Mouse (Mus musculus) frontal cortex, adult (tissue): ENCODE measurements at regions not wholly inside any gene's neighbourhood (a gene's known extent, or its start where the extent isn't known, plus 50 kb on each side); places are given as distances from the start of the nearest gene placed in this dataset.

ENCODE experiments used
- ATAC-seq: cut with Nextera tagmentation; 2 replicates; pipeline ENCODE4 v1.9.2; 2017; ENCODE audit warnings: mild to moderate bottlenecking, moderate library complexity, mixed read lengths; ENCODE audit not compliant: low TSS enrichment

DNA sequence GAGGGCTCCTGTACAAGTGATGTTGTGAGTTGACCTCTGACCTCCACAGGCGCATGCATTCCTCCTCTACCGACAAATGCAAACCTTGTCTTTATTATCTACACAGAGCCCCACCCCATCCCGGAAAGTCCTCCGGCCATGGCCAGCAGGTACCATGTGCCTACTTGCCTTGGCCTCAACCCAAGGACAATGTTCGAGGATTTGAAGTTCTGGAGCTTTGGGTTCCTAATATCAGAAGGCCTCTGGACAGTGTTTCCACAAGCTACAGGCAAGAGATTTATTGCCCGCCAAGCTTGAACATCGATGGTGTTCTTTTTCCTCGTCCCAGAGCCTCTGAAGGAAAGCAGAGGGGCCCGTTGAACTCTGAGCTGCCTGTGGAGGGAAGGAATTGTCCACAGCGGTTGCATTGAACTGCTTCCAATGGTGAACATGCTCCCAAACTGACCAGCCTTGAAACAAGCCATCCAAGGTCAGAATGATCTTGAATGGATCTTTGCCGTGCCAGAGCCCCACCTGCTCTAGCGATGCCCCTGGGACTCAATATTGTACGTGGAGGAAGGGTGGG lies 335.9 kb upstream of the Zmiz1 start:
- no peak for ATAC-seq

DNA sequence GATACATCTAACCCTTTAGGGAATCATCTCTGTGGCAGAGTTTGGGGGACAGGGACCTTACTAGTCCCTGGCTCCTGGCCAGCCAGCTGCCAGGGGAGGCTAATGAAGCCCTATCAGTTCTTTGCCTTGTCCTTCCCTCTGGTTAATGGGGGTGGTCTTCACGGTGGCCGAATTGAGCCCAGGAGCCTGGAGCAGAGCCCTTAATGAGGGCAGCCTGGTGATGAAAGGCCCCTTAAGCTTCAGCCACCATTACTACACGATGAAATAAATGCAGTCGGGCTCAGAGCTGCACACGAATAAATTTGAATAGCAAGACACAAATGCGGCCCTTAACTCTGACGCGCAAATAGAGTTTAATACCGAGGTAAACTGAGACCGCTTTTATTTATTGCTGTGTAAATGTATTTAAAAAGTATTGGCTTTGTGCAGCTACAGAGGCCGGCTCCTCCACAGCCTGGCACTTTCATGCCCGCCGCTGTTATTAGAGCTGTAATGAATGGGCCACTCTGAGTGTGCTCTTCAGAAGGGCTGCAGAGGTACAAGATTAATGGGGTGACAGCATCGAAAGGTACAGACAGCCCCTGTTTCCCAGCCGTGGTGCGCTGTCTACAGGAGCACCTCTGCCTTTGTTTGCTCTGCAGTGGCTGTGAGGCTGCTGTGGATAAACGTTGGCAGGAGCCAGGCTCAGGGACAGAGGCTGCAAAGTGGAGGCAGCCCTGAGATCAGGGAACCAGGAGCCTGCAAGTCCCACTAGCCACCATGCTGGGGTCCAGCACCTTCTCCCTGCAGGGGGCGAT lies 335.2 kb upstream of the Zmiz1 start:
- ATAC-seq: no peak

DNA sequence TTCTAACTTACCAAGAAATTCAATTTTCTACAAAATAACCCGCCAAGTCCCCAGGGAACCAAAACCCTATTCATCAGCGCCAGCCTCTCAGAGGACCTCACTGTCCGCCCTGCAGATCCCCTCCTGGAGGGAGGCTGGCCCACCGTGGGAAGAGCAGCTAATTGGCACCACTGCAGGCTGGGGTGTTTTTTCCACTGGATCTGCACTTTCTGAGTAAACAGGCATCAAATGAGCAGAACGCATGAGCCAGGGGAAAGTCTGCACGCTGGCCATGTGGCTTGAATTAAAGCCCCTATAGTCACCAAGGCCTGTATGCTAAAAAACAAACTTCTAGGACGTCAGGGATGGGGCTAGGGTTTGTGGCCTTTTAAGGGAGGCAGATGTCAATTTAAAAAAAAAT lies 332.4 kb upstream of the Zmiz1 start:
- ATAC-seq: no peak

DNA sequence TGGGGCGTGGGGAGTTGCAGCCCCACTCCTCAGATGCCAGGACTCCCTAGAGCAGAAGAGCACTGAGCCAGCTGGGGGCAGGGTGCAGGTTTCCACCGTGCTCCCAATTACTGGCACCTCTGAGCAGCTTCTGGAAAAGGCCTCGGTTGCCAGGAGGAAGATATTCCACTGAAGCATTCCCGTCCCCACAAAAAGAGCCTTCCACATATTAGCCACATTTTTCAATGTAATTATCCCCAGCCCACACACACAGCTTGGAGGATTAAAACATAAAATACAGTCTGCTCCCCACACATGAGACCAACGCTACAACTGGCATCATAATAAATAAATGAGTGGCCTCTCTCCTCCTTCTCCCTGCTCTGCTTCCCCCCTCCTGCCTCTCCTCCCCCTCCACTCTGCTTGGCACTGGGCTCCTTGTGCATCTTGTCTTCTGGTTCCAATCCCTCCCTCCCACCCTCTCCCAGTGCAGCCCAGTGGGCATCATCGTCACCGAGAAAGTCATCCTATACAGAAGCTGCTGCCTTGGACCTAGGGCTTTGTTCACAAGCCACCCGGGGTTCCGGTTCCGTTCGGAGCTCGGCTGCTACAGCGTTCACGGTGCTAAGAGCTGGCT lies 331.3 kb upstream of the Zmiz1 start:
- peak; percentile 60 for ATAC-seq

DNA sequence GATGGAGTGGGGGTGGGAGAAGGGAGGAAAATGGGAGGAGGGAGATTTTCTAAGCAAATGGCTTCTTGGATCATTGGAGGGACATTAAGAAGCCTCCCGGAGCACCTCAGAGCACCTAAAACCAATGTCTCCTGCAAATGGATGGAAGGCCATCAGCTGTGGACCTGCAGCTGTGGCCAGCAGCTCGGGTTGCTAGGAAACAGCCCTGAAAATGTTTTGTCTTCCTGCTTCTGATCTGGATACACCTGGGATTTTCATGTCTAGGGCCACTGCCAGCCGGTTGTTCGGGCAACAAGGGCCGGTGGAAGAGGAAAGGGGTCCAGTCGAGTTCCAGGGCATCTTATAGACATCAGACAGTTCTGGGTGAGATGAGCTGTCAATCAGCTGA lies 330.8 kb upstream of the Zmiz1 start:
- peak; percentile 31 for ATAC-seq

DNA sequence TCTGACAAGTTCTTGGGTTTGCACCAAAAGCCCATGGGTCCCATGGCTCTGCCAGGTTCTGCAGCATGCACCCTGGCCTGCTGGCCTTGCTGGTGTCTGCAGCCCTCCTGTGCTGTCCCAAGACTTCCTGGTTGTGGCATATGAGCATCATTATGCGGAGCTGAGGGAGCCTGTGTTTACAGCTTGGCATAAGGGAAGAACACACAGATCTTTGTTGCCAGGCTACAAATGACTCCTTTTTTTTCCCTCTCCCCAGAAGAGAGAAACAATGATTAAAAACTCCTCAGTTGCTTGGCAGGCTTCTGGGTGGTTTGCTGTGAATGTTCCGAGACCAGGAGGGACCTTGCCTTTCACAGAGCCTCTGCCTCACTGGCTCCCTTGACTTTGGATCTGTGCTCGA lies 323.6 kb upstream of the Zmiz1 start:
- ATAC-seq: peak; percentile 51

DNA sequence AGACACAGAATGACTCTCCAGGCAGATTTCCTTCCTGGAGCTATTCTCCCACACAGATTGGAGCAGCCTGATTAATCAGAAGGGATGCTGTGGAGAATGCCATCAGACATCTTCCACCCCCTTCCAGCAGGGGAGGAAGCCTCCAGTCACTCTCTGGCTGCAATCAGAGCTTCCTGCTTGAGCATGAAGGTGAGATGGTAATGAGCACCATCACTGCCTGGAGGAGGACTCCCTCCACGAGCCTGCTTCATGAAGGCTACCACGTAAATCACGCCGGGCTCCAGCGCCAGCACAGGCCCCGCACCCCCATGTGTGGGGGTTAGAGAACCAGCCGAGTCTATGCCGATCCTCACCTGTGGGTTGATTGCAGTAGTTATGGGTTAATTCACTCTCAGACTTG lies 321.7 kb upstream of the Zmiz1 start:
- ATAC-seq: peak; percentile 82

DNA sequence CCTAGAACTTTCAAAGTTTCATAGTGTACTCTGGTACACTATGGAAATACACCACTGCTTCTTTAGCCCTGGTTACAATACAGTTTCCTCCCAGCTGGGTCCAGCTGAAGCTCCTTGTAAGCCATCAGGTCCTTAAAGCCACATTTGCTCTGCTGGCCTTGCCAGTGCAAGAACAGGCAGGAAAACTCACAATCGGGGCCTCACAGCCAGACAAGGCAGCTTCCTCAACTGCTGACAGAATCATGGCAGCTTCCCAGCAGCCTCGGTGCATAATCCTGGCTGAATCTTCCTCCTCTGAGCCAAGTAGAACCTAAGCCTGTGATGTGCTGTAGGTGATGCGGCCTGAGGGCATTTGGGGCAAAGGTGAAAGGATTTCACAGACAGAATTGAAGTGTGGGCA lies 320.5 kb upstream of the Zmiz1 start:
- no peak for ATAC-seq

DNA sequence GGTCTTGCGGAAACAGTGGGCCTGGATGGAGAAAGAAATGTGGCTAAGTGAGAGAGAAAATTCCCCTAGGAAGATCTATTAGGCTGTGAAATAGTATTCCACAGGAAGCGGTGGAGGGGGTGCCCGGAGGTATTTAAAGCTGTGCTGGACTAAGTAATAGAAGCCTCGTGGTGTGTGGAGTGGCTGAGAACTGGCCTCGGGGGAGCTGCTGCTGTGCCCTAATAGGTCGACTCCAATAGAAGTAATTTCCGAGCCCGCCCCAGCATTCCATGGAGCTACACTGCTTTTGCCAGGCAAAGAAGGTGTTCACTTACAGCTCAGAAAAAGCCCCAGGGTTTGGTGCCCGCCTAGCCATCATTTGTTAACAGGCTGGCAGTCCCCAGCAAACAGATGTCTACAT lies 317.1 kb upstream of the Zmiz1 start:
- ATAC-seq: no peak

DNA sequence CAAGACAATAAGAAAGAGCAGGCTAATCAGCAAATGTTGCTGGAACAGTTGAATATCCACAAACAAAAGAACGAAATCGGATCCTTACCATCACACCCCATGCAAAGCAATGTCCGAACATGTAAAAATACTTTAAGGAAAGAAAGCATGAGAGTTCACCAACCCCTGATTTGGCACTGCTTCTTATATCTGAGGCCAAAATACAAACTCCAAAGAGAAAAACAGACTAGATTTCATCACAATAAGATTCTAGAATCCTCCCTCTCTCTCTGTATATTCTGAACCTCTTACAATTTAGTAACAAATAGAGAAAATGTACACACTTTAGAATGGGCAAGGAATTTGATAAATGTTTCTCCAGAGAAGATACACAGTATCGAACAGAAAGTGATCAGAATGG lies 315.9 kb upstream of the Zmiz1 start:
- ATAC-seq: no peak

DNA sequence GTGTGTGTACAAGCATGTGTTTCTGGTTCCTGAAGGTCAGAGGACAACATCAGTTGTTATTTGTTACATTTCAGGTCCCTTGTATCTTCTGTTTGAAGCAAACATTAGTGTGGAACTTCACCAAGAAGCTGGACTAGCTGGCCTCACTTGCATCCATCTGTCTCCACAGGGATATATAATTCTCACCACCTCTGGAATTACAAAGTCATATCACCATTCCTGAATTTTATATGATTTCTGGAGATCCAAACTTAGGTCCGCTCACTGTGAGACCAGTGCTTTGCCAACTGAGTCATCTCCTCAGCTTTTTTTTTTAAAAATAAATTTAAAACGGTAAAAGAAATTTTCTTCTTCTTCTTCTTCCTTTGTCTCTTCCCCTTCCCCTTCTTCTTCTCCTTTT lies 311.3 kb upstream of the Zmiz1 start:
- peak; percentile 69; the same call in 1 of the 2 replicates for ATAC-seq

DNA sequence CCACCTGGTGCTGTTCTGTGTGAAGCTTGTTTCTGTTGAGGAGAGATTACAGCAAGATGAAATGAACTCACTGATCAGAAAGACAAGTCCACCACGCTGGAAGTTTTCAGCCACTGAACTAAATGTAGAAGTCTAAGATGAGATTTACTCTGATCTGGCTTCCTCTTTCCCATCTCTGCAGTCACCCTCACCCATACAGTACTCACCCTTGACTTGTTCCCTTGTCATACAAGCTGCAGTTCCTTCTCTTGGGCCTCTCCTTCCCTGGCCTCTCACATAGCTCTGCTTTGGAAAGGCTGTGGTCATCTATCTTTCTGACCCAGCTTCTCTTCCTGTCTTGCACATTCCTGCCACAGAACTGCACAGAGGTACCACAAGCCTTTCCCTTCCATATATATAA lies 308.0 kb upstream of the Zmiz1 start:
- no peak for ATAC-seq

DNA sequence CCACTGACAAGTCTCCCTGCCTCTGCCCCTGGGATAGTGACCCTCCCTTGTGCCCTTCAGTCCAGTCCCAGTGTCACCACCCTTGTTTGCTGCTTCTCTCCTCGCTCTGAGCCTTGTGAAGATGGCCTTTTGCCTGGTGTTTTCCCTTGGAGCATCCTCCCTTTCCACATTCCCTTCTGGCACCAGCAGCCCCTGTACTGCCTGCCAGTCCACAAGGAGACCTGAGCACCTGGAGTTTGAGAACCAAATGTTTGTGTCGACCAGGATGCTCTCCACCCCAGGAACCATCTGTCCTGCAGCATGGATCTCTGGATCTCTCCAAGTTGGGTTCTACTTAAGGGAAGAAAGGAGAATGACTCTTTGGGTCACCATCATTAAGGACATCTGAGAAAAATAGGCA lies 307.5 kb upstream of the Zmiz1 start:
- no peak for ATAC-seq

DNA sequence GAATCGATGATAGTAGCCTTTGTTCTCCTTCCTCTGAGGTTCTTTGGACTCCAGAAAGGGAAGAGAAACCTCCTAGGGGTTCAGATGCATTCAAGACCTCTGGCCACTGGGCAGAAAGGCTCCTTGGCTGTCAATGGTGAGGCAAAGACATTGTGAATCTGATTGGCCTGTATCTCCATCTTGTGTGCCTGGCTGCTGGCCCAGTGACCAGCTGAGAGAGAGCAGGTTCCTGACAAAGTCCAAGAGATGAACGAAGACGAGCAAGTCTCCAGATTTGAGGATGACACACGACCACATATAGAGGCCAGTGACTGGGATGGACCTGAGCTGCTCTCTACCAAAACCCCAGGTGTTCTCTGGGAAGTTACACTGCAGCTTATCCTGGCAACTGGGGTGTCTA lies 305.4 kb upstream of the Zmiz1 start:
- ATAC-seq: no peak

DNA sequence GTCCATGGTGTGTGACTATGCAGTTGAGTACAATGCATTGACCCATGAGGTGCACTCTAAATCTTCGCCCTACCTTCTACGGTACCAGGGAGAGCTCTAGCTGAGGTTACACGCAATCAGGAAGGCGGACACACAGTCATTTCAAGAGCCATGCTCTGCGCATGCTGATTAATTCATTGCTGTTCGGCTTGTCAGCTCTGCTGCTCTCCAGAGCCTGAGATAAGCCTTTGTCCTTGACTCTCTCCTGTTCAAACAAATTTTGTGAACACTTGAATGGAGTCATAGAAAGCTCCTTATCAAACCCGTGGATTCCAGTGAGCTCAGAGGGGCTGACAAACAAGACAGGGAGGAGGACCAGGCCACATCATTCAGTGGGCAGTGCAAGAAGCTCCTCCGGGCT lies 304.8 kb upstream of the Zmiz1 start:
- ATAC-seq: no peak

DNA sequence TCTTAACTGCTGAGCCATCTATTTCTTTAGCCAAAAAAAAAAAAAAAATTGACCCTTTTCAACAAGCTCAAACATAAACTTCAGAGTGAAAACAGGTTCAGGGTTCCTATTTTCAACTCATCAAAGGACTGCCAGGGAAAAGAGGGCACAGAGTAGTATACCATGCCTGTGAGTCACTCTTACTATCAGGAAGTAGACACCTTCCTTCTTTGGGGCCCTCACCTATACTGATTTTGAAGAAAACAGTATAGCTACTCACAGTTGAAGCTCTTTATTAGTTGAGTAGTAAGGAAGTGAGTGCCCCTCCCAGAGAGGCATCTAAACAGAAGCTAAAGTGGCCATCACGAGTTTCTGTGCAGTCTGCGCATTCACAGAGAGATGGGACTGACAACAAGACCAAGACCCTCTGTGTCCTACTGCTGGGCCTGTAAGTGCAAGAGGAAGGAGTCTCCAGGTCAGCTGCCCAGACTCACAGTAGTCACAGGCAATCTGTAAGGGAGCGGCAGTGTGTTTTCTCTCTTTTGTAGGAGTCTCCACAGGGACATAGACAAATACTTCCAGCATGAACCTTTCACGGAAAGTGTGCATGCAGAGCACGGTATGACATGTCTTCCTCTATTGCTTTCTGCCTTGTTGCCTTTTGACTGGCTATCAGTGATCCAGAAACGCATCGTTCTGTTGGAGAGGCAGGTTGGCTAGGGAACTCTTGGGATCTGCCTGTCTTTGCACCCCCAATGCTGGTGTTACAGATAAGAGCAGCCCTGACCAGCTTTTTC lies 303.8 kb upstream of the Zmiz1 start:
- ATAC-seq: no peak

DNA sequence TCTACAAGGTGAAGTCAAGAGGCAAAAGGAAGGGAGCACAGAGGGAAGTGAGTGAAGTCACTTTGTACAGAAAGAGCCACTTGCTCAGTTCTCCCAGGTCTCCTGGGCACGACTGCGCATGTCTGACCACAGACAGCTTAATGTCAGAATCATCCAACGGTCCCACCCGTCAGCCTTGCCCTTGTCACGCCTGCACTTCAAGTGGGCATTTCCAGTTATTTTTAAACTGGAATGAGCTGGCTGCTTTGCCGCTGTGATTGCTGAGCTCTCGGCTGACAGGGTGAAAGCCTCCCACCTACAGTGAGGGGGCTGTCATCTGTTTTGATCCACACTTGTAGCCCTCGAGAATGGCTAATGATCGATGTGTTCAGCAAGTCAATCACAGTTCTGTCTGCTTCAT lies 302.8 kb upstream of the Zmiz1 start:
- ATAC-seq: peak; percentile 44; the same call in 1 of the 2 replicates

DNA sequence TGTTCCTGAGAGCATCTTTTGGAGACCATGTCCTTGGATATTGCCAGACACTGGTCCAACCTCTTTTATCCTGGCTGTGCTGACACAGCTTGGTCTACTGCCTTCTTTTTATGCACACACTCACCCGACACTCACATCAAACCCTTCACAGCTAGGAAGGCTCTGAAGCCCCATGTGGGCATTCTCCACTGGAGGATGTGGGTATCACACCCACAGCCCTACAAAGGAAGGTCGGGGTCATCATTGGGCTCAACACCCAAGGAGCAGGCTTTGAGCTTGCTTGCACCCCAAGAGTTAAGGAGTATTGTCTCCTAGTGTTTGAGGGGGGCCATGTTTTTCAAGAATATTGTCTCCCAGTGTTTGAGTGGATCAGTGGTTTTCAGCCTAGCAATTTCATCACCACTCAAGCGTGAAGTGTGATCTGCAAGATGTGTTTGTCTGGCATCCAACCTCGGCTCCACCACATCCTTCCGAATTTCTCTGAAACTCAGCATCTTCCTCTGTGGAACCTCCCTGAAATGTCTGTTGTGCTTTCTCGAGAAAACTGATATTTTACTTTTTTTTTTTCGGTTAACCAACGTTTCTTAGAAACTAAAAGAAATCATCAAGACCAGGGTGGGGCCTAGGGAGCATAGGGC lies 297.2 kb upstream of the Zmiz1 start:
- no peak for ATAC-seq

DNA sequence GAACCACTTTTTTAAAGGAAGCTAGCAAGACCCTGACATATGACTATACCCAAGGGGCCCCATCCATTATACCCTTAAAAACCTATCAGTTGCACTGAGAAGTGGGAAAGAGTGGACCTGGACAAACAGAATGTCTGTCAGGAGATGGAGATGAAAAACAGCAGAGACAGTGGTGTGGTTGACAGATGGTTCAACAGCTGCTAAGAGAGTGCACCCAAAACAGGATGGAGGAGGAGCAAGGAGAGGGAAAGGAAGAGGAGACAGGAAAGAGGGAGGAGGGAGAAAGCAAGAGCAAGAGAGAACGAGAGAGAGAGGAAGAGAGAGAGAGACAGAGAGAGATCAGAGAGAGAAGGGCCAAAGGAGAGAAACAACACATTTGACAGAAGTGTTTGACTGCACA lies 292.8 kb upstream of the Zmiz1 start:
- ATAC-seq: no peak

DNA sequence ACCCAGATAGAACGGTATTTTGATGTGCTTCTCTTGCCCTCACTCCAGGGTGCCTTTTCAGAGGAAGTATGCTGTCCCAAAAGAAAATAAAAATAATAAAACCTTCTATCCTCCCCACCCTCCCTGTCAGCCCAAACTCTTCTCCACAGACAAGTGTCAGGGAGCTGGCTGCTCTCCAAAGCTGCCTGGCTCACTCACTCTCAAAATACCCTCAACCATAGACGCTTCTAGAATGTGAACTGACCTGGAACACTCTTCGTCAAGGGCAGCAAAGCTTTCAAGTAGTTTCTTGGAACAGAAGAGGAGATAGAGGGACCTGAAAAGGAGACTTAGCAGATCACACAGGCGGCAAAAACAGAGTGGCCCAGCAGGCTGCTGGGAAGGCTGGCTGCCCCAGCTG lies 291.4 kb upstream of the Zmiz1 start:
- no peak for ATAC-seq

DNA sequence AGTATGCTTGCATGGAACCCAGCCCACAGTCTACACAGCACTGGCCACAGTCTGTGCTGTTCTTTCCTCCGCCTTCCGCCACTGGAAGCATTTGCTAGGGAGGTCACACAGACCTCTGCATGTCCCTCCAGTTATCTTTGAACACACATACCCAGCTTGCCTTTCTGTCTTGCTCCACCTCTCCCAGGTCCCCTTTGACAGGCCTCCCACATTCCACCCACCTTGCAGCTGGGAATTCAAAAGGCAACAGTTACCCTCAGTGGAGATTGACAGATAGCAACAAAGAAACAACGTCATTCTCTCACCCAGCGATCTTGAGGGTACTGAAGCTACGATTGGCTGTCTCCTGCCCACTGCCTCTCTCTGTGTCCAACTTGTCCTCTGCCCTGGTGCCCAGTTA lies 290.7 kb upstream of the Zmiz1 start:
- ATAC-seq: peak; percentile 58; the same call in 1 of the 2 replicates

DNA sequence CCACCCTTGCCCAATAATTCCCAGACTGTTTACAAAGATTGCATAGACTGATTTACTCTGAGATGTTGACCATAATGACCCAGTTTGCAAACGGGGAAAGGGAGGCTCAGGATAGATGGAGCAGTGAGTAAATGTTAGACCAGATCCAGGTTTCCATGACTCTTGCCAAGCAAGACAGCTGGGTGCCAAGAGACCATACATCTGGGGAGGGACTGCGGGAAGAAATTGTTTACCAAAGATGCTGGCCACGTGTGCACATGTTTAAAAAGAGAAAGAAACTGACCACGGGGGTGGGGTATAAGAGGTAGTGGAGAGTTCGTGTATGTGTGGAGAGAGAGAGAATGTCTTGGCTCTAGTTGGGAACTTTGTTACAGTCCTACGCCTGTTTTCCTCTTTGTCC lies 285.7 kb upstream of the Zmiz1 start:
- ATAC-seq: no peak
